Mouse (Mus musculus) liver, embryonic 15.5 days (tissue): ENCODE data around the gene Fam174b. TPM values are rescaled to one million over a fixed set of nuclear protein-coding genes. Genes with fewer than 3 reads are reported as not detected.

Experiments used
- ATAC-seq: fragments of 200-750 bp; cut with Nextera tagmentation; 2 replicates; pipeline ENCODE4 v1.8.0; 2017; ENCODE audit warnings: moderate number of reproducible peaks, mild to moderate bottlenecking, moderate library complexity; ENCODE audit not compliant: insufficient read depth
- H3K27ac ChIP-seq: fragments of 300-500 bp; sonication (generic); replicated peaks from 2 replicates; pipeline ENCODE4 v1.5.1; 2015; ENCODE audit warnings: mild to moderate bottlenecking, inconsistent platforms
- H3K27me3 ChIP-seq: fragments of 300-500 bp; sonication (generic); 2 replicates; pipeline ENCODE4 v1.6.1; 2015; ENCODE audit warnings: mild to moderate bottlenecking, inconsistent platforms
- H3K36me3 ChIP-seq: fragments of 300-500 bp; sonication (generic); replicated peaks from 2 replicates; pipeline ENCODE4 v1.6.1; 2015; ENCODE audit warnings: moderate library complexity, mild to moderate bottlenecking, inconsistent platforms
- H3K4me1 ChIP-seq: fragments of 300-500 bp; sonication (generic); replicated peaks from 2 replicates; pipeline ENCODE4 v1.6.1; 2015; ENCODE audit warnings: inconsistent platforms
- H3K4me2 ChIP-seq: fragments of 300-500 bp; sonication (generic); 2 replicates; pipeline ENCODE4 v1.6.1; 2015; ENCODE audit warnings: moderate library complexity, mild to moderate bottlenecking, inconsistent platforms
- H3K4me3 ChIP-seq: fragments of 300-500 bp; sonication (generic); replicated peaks from 2 replicates; pipeline ENCODE4 v1.5.1; 2015; ENCODE audit warnings: mild to moderate bottlenecking, inconsistent platforms
- H3K9ac ChIP-seq: fragments of 300-500 bp; sonication (generic); 2 replicates; pipeline ENCODE4 v1.6.1; 2015; ENCODE audit warnings: moderate library complexity, mild to moderate bottlenecking, inconsistent platforms
- H3K9me3 ChIP-seq: fragments of 300-500 bp; sonication (generic); replicated peaks from 2 replicates; pipeline ENCODE4 v1.6.1; 2016; ENCODE audit warnings: inconsistent platforms
- WGBS: fragments of 180-500 bp; shearing (Covaris S2); methylation state at CpG from one replicate; pipeline ENCODE4 v1.1.7; 2015; ENCODE audit warnings: mixed read lengths; ENCODE audit not compliant: insufficient replicate concordance; 5-methylcytosine and 5-hydroxymethylcytosine counted together
- polyA plus RNA-seq: library from polyadenylated mRNA; unstranded; fragments of >200 nt; fragmentation: Nextera tagmentation; extraction: Ambion mirVana; gene quantifications from 2 replicates; pipeline ENCODE4 v1.2.1, GENCODE M21; 2015

Gene Fam174b
- polyA plus RNA-seq: 3.5 and 3.9 TPM in 2 replicates

GRCm38 (mm10) chr7:73740111-73741035 lies at the start of gene Fam174b:
Gene Fam174b, plus strand, starts transcription at chr7:73740302.
- Histone ChIP-seq H3K27me3 (peaks cover 40% of the 10 kb centered on the region), H3K4me3 (peak within 1 kb of the TSS; percentile 48), H3K9ac (no peak within 1 kb of the TSS), H3K4me1 (peaks cover 8% of the 10 kb centered on the region), H3K4me2 (peak within 1 kb of the TSS; percentile 65), H3K27ac (no peak within 1 kb of the TSS), H3K36me3 (no peaks in the 10 kb centered on the region), H3K9me3 (no peaks in the 10 kb centered on the region)
- 2% methylated on average over 87 of the region's 94 CpGs for WGBS
- ATAC-seq: peak; percentile 34; the same call in 1 of the 2 replicates

GRCm38 (mm10) chr7:73697092-73697491 lies 43.0 kb upstream of the Fam174b start:
- no peak for ATAC-seq
- 23% methylated on average over 3 of the region's 3 CpGs for WGBS
- Histone ChIP-seq H3K27me3 (no peaks in the 10 kb centered on the region), H3K4me3 (no peak overlapping the region), H3K9me3 (no peaks in the 10 kb centered on the region), H3K4me2 (no peak overlapping the region), H3K27ac (no peak overlapping the region), H3K36me3 (no peaks in the 10 kb centered on the region), H3K4me1 (no peaks in the 10 kb centered on the region), H3K9ac (no peak overlapping the region)

GRCm38 (mm10) chr7:73704305-73704704 lies 35.8 kb upstream of the Fam174b start:
- Histone ChIP-seq H3K4me2 (no peak overlapping the region), H3K4me1 (no peaks in the 10 kb centered on the region), H3K9me3 (no peaks in the 10 kb centered on the region), H3K4me3 (no peak overlapping the region), H3K9ac (no peak overlapping the region), H3K27me3 (no peaks in the 10 kb centered on the region), H3K36me3 (no peaks in the 10 kb centered on the region), H3K27ac (no peak overlapping the region)
- ATAC-seq: no peak

DNA sequence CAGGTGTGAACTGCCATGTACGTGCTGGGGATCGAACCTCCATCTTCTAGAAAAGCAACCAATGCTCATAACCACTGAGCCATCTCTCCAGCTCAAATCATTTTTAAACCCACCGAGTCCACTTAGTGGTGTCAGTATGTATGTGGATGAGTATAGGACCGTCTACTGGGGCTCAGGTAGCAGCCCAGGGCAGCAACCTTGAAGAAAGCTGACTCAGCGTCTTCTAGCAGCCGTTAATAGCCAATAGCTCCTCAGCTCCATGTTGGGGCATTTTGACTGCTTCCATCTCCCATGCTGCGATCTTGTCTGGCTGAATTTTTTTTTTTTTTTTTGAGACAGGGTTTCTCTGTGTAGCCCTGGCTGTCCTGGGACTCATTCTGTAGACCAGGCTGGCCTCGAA lies 26.6 kb upstream of the Fam174b start:
- Histone ChIP-seq H3K9me3 (no peaks in the 10 kb centered on the region), H3K27me3 (no peaks in the 10 kb centered on the region), H3K27ac (no peak overlapping the region), H3K4me3 (no peak overlapping the region), H3K9ac (no peak overlapping the region), H3K4me1 (no peaks in the 10 kb centered on the region), H3K4me2 (no peak overlapping the region), H3K36me3 (no peaks in the 10 kb centered on the region)
- WGBS: 68% methylated on average over 8 of the region's 8 CpGs
- ATAC-seq: no peak

- H3K27ac ChIP-seq: no peak overlapping the region
- H3K9me3 ChIP-seq: no peaks in the 10 kb centered on the region
- no peak overlapping the region for H3K9ac ChIP-seq
- no peaks in the 10 kb centered on the region for H3K36me3 ChIP-seq
- no peaks in the 10 kb centered on the region for H3K27me3 ChIP-seq
- 66% methylated on average over 15 of the region's 15 CpGs for WGBS
- no peak overlapping the region for H3K4me2 ChIP-seq
- ATAC-seq: no peak
- H3K4me1 ChIP-seq: no peaks in the 10 kb centered on the region
- H3K4me3 ChIP-seq: no peak overlapping the region
Observed at GRCm38 (mm10) chr7:73715928-73716749, 24.0 kb upstream of the Fam174b start.

- WGBS: 51% methylated on average over 3 of the region's 3 CpGs
- Histone ChIP-seq H3K4me1 (no peaks in the 10 kb centered on the region), H3K27me3 (no peaks in the 10 kb centered on the region), H3K27ac (no peak overlapping the region), H3K36me3 (no peaks in the 10 kb centered on the region), H3K9ac (no peak overlapping the region), H3K9me3 (no peaks in the 10 kb centered on the region), H3K4me2 (no peak overlapping the region), H3K4me3 (no peak overlapping the region)
- ATAC-seq: no peak
Observed at GRCm38 (mm10) chr7:73716841-73717240, 23.3 kb upstream of the Fam174b start.

GRCm38 (mm10) chr7:73718031-73718430 lies 22.1 kb upstream of the Fam174b start:
- WGBS: 46% methylated on average over 10 of the region's 10 CpGs
- ATAC-seq: no peak
- H3K4me2 ChIP-seq: no peak overlapping the region
- H3K4me1 ChIP-seq: no peaks in the 10 kb centered on the region
- no peak overlapping the region for H3K27ac ChIP-seq
- no peaks in the 10 kb centered on the region for H3K27me3 ChIP-seq
- no peaks in the 10 kb centered on the region for H3K9me3 ChIP-seq
- H3K4me3 ChIP-seq: no peak overlapping the region
- H3K36me3 ChIP-seq: no peaks in the 10 kb centered on the region
- no peak overlapping the region for H3K9ac ChIP-seq

DNA sequence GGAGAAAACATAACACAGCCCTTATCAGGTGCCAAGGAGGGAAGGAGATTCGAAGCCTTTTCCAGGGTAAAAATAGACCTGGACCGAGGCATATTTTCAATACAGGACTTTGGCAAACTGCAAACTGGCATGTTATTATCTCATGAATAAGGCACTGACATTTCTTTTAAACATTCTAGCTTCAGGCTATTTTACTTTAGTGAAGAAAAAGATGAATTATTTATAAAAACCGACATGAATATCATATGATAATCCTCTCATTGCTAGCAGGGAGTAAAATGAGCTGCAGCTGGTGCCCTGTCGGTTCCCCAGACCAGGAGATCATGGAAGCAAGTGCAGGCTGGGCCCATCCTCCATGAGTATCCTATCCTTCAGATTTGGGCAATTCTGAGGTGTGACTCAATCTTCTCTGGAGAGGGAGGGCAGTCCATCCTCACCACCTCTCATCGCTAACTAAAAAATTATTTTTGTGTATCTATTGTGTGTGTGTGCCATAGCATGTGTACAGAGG lies 21.6 kb upstream of the Fam174b start:
- Histone ChIP-seq H3K4me2 (no peak overlapping the region), H3K36me3 (no peaks in the 10 kb centered on the region), H3K27me3 (peaks cover 5% of the 10 kb centered on the region; the same call in 1 of the 2 replicates), H3K4me1 (no peaks in the 10 kb centered on the region), H3K9ac (no peak overlapping the region), H3K9me3 (no peaks in the 10 kb centered on the region), H3K4me3 (no peak overlapping the region), H3K27ac (no peak overlapping the region)
- no peak for ATAC-seq
- 50% methylated on average over 5 of the region's 5 CpGs for WGBS

- Histone ChIP-seq H3K4me2 (no peak overlapping the region), H3K27me3 (peaks cover 5% of the 10 kb centered on the region; the same call in 1 of the 2 replicates), H3K4me1 (no peaks in the 10 kb centered on the region), H3K9me3 (no peaks in the 10 kb centered on the region), H3K36me3 (no peaks in the 10 kb centered on the region), H3K4me3 (no peak overlapping the region), H3K9ac (no peak overlapping the region), H3K27ac (no peak overlapping the region)
- 58% methylated on average over 3 of the region's 3 CpGs for WGBS
- ATAC-seq: no peak
Observed at GRCm38 (mm10) chr7:73721046-73721445, 19.1 kb upstream of the Fam174b start.

- no peak overlapping the region for H3K4me2 ChIP-seq
- no peak for ATAC-seq
- no peaks in the 10 kb centered on the region for H3K36me3 ChIP-seq
- H3K27me3 ChIP-seq: peaks cover 5% of the 10 kb centered on the region; the same call in 1 of the 2 replicates
- no peaks in the 10 kb centered on the region for H3K9me3 ChIP-seq
- H3K4me1 ChIP-seq: no peaks in the 10 kb centered on the region
- no peak overlapping the region for H3K27ac ChIP-seq
- H3K9ac ChIP-seq: no peak overlapping the region
- H3K4me3 ChIP-seq: no peak overlapping the region
- 41% methylated on average over 3 of the region's 3 CpGs for WGBS
Observed at GRCm38 (mm10) chr7:73721764-73722163, 18.3 kb upstream of the Fam174b start.

DNA sequence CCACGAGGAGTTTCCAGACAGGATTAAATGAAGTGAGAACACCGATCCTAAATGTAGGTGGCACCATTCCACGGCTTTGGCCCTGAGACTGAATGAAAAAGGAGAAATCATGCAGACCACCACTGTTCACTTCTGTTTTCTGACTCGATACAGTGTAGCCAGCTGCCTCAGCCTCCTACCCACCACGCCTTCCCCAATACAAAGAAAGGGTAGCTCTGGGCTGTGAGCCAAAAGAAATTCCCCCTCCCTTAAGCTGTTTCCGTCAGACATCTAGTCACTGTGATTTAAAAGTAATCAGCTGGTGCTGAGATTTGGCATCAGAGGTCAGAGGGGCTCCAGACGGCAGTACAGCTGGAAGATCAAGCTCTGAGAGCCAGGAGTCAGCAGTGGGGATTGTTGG lies 10.2 kb upstream of the Fam174b start:
- Histone ChIP-seq H3K27ac (no peak overlapping the region), H3K4me1 (no peaks in the 10 kb centered on the region), H3K4me2 (no peak overlapping the region), H3K27me3 (no peaks in the 10 kb centered on the region), H3K4me3 (no peak overlapping the region), H3K9ac (no peak overlapping the region), H3K9me3 (no peaks in the 10 kb centered on the region), H3K36me3 (no peaks in the 10 kb centered on the region)
- no peak for ATAC-seq
- WGBS: 45% methylated on average over 7 of the region's 7 CpGs
